Mouse (Mus musculus): ENCODE results near the gene Cdk8.

DNA sequence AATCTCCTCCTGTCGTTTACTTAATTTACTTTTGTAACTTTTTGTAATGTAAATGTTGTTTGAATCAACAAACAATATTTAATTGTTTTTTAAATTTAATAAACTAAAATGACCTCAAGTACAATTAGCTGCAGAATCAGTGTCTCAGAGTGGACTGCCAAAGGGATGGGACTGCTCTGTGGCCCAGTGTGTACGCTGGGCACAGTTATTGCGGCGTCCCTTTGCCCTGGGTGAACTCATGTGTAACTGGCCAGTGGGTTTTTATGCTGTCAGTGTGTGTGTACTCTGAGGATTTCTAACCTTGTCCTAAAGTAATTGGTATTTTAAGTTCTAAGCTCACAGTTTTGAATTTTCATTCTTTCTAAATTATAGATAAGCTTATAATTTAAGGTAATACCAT is 46.5 kb downstream of the Cdk8 start:
- TF ChIP-seq CTCF (IDR thresholded peaks at IDR 0.05; ENCODE audit: borderline replicate concordance, control insufficient read depth, extremely low read depth, insufficient read depth, low read length, poor library complexity) (no peak), POLR2A (IDR thresholded peaks at IDR 0.05; ENCODE audit: control insufficient read depth, extremely low read depth, insufficient read depth, low read length, poor library complexity) (no peak)
